Comparison of ENCODE assay signal across 8 mouse cellular contexts in the genomic region with DNA sequence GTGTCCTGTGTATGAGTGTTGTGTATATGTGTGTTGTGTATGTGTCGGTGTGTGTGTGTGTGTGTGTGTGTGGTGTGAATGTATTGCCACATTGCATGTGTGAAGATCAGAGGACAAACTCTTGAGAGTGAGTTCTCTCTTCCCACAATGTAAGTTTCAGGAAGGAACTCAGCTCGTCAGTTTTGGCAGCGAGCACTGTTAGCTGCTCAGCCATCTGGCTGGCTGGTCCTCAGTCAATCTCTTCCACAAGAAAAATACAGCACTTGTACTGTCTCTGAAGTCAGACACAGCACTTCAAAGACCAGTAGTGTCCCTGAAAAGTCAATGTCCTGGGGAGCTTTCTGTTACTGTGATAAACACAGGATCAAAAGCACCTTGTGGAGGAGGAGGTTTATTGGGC.
DNase-seq lines count a peak whose midpoint lies in the region; ATAC-seq and TF ChIP-seq lines count a peak whose summit lies in the region.

No protein-coding gene starts in this region.

- H3K9ac ChIP-seq in kidney, embryonic 15.5 days = no peak overlapping the region
- H3K9ac ChIP-seq in liver, postnatal 0 days (replicated peaks) = no peak overlapping the region

- no peak for TF ChIP-seq CTCF in liver, postnatal 0 days (IDR thresholded peaks at IDR 0.05; ENCODE audit: low read depth)

- no peak for ATAC-seq in kidney, embryonic 15.5 days (replicated peaks; ENCODE audit: low FRiP score)
- ATAC-seq in frontal cortex, adult (ENCODE audit: low TSS enrichment) = peak; percentile 96
- no peak for ATAC-seq in megakaryocyte, adult 5-6 weeks (ENCODE audit: poor library complexity, severe bottlenecking)
- ATAC-seq in liver, postnatal 0 days = no peak

- no peaks in the 10 kb centered on the region for H3K9me3 ChIP-seq in kidney, embryonic 15.5 days (replicated peaks)
- no peaks in the 10 kb centered on the region for H3K9me3 ChIP-seq in liver, postnatal 0 days (ENCODE audit: low read length)

- TF ChIP-seq EP300 in liver, postnatal 0 days (IDR thresholded peaks at IDR 0.05; ENCODE audit: low read depth) = no peak

- no peaks in the 10 kb centered on the region for H3K27me3 ChIP-seq in kidney, embryonic 15.5 days
- H3K27me3 ChIP-seq in liver, postnatal 0 days (ENCODE audit: insufficient read depth, low read length) = no peaks in the 10 kb centered on the region

- H3K4me1 ChIP-seq in kidney, embryonic 15.5 days = peaks cover 36% of the 10 kb centered on the region
- H3K4me1 ChIP-seq in liver, postnatal 0 days (ENCODE audit: insufficient read depth) = peaks cover 23% of the 10 kb centered on the region

- no peak for DNase-seq in kidney, adult 8-10 months
- peak; percentile 16 for DNase-seq in heart, postnatal 25 days (ENCODE audit: low spot score)
- DNase-seq in lung, postnatal 10 days = peak; percentile 56
- DNase-seq in thymus, postnatal 14 days = no peak
- no peak for DNase-seq in liver, postnatal 0 days

- H3K4me2 ChIP-seq in kidney, embryonic 15.5 days = no peak overlapping the region
- no peak overlapping the region for H3K4me2 ChIP-seq in liver, postnatal 0 days (ENCODE audit: low read depth, low read length)

- intact Hi-C loops in heart, postnatal 25 days (cut with DNase I) = no loop called here

- peak overlapping the region; percentile 59 for H3K27ac ChIP-seq in kidney, embryonic 15.5 days
- no peak overlapping the region for H3K27ac ChIP-seq in liver, postnatal 0 days (ENCODE audit: low read depth)

- H3K4me3 ChIP-seq in kidney, embryonic 15.5 days (replicated peaks) = no peak overlapping the region
- no peak overlapping the region for H3K4me3 ChIP-seq in liver, postnatal 0 days (ENCODE audit: low read depth, low read length)

- WGBS in kidney, embryonic 15.5 days = 49% methylated on average over 3 of the region's 3 CpGs
- WGBS in liver, postnatal 0 days (ENCODE audit: insufficient replicate concordance) = 45% methylated on average over 3 of the region's 3 CpGs

- no peaks in the 10 kb centered on the region for H3K36me3 ChIP-seq in kidney, embryonic 15.5 days
- no peaks in the 10 kb centered on the region for H3K36me3 ChIP-seq in liver, postnatal 0 days (replicated peaks; ENCODE audit: insufficient read depth, low read length)

Comparison
In these comparisons a context has a peak if more than half of its experiments do, and no peak if none do; other contexts are left out.
1. DNase-seq: peak in heart, postnatal 25 days (single experiment) and lung, postnatal 10 days (single experiment); none in kidney, adult 8-10 months (0 of 2), thymus, postnatal 14 days (single experiment) and liver, postnatal 0 days (single experiment).